Mouse (Mus musculus) E14TG2a.4 (cell line): ENCODE data around the gene Tbc1d9b.

Source experiments
- H3K27me3 ChIP-seq: 2 replicates; pipeline ENCODE4 v1.6.1; 2014; ENCODE audit warnings: low read length, control low read depth; ENCODE audit not compliant: insufficient read depth
- H3K36me3 ChIP-seq: 2 replicates; pipeline ENCODE4 v1.6.1; 2014; ENCODE audit warnings: low read length, control low read depth; ENCODE audit not compliant: insufficient read depth
- H3K4me1 ChIP-seq: replicated peaks from 2 replicates; pipeline ENCODE4 v1.6.1; 2014; ENCODE audit warnings: low read depth, low read length, control low read depth
- H3K4me3 ChIP-seq: replicated peaks from 2 replicates; pipeline ENCODE4 v1.5.1; 2014; ENCODE audit warnings: mild to moderate bottlenecking, low read length
- H3K9me3 ChIP-seq: 2 replicates; pipeline ENCODE4 v1.6.1; 2014; ENCODE audit warnings: low read length, control low read depth
- CTCF ChIP-seq: conservative IDR thresholded peaks from 2 replicates; pipeline ENCODE4 v1.5.1; 2014; ENCODE audit warnings: low read length
- NANOG ChIP-seq: IDR thresholded peaks from 2 replicates; pipeline ENCODE4 v1.6.1; 2014; ENCODE audit warnings: borderline replicate concordance, low read length, mixed read lengths
- POU5F1 ChIP-seq: IDR thresholded peaks from 2 replicates; pipeline ENCODE4 v1.6.1; 2014; ENCODE audit warnings: low read length, borderline replicate concordance

The Tbc1d9b gene

DNA sequence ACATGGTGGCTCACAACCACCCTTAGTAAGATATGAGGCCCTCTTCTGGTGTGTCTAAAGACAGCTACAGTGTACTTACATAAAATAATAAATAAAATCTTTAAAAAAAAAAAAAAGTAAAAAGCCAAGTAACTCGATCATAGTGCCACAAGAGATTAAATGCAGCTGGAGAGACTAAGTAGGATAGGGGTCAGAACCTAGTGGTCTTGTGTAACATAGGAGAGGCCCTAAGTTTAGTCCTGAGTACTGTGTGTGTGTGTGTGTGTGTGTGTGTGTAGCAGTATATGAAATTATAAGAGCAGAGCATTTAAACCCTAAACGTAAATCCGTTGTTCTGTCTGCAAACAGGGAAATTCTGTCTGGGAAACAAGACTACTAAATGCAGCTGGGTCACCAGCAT is 61.1 kb downstream of the Tbc1d9b start:
- TF ChIP-seq CTCF (no peak), POU5F1 (no peak), NANOG (no peak)
- Histone ChIP-seq H3K4me1 (peaks cover 35% of the 10 kb centered on the region), H3K9me3 (no peaks in the 10 kb centered on the region), H3K36me3 (peaks cover 39% of the 10 kb centered on the region), H3K27me3 (no peaks in the 10 kb centered on the region), H3K4me3 (no peak overlapping the region)

GRCm38 (mm10) chr11:50194070-50194469 is 62.9 kb downstream of the Tbc1d9b start:
- TF ChIP-seq CTCF = no peak
- TF ChIP-seq POU5F1 = no peak
- TF ChIP-seq NANOG = no peak
- no peaks in the 10 kb centered on the region for H3K9me3 ChIP-seq
- peak overlapping the region; percentile 54 for H3K4me3 ChIP-seq
- peaks cover 22% of the 10 kb centered on the region for H3K4me1 ChIP-seq
- H3K27me3 ChIP-seq = no peaks in the 10 kb centered on the region
- peaks cover 50% of the 10 kb centered on the region for H3K36me3 ChIP-seq

DNA sequence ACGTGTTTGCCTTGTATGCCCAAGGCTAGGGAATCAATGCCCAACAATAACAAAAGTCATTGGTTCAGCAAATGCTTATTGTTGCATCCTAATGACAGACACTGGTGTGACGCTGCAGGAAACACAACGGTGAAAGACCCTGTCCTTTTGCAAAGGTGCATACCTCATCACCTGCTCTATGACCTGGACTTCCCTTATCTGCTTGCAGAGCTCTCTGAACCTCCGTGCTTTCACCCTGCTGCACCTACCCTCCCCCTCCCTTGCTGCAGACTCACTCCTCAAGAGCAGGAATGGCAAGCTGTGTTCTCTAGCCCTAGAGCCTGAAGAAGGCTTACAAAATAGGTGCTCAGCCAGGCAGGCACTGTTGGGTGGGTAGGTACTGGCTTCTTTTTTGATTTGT is 63.6 kb downstream of the Tbc1d9b start:
- TF ChIP-seq NANOG = no peak
- TF ChIP-seq CTCF = no peak
- no peak for TF ChIP-seq POU5F1
- Histone ChIP-seq H3K27me3 (no peaks in the 10 kb centered on the region), H3K4me3 (no peak overlapping the region), H3K9me3 (no peaks in the 10 kb centered on the region), H3K4me1 (peaks cover 26% of the 10 kb centered on the region), H3K36me3 (peaks cover 57% of the 10 kb centered on the region)

DNA sequence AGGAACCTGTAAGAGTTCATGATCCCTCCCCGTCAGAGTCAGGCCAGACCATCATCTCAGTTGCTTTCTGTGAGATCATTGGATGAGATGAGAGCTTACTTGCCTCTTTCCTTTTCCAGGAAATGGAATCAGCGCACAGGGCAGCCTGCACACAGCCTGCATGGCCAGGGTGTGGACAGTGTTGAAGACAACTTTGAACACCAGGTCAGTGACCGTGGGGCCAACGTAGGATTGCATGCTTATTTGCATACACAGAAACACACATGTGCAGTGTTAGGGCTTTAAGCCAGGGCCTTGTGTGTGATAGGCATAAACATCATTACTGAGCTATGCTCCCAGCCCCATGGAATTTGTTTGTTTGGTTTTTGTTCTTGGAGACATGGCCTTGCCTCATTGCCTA is 66.3 kb downstream of the Tbc1d9b start:
- peaks cover 49% of the 10 kb centered on the region for H3K4me1 ChIP-seq
- H3K9me3 ChIP-seq = no peaks in the 10 kb centered on the region
- no peak for TF ChIP-seq POU5F1
- no peak for TF ChIP-seq CTCF
- no peak for TF ChIP-seq NANOG
- no peaks in the 10 kb centered on the region for H3K27me3 ChIP-seq
- H3K36me3 ChIP-seq = peaks cover 75% of the 10 kb centered on the region
- no peak overlapping the region for H3K4me3 ChIP-seq

DNA sequence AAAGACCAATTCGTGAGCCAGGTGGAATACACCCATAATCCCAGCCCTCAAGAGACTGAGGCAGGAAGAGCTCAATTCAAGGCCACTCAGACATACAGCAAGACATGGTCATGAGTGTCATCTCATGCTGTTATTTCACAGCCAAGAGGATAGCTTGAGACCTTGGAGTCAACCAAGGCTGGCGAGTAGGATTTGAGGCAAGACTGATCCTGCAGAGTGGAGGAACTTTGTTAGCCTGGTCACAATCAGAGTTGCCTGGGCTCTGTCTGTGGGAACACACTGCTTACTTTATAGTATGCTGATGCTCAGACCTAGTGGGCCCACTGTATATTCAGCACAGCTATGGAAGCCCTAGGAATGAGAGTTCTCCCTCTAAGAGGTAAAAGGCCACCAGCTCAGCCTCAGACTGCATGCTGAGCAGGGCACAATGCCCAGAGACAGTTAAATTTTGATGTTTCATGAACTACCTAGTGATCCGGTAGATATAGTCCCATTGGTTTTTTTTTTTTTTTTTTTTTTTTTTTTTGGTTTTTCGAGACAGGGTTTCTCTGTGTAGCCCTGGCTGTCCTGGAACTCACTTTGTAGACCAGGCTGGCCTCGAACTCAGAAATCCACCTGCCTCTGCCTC is 67.1 kb downstream of the Tbc1d9b start:
- peaks cover 83% of the 10 kb centered on the region for H3K36me3 ChIP-seq
- H3K4me3 ChIP-seq = no peak overlapping the region
- TF ChIP-seq POU5F1 (no peak), NANOG (no peak), CTCF (no peak)
- peaks cover 54% of the 10 kb centered on the region for H3K4me1 ChIP-seq
- H3K27me3 ChIP-seq = no peaks in the 10 kb centered on the region
- no peaks in the 10 kb centered on the region for H3K9me3 ChIP-seq

DNA sequence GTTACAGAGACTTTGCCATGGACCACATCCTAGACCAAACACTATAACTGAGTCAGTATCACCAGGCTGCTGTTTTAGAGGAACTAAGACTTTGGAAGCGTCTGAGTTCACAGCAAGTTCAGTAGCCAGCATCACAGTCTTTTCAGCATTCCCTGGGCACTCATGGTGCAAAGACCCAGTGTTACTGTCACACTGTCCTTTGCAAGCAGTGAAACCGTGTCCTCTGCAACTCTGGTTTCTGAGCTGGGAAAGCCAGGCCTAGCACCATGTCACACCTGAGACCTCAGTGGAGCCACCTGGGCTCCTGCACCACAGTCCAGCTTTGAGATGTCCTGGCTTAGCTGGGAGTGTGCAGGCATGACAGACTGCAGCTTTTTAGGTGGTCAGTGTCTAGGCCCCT is 67.7 kb downstream of the Tbc1d9b start:
- peaks cover 88% of the 10 kb centered on the region for H3K36me3 ChIP-seq
- peaks cover 56% of the 10 kb centered on the region for H3K4me1 ChIP-seq

DNA sequence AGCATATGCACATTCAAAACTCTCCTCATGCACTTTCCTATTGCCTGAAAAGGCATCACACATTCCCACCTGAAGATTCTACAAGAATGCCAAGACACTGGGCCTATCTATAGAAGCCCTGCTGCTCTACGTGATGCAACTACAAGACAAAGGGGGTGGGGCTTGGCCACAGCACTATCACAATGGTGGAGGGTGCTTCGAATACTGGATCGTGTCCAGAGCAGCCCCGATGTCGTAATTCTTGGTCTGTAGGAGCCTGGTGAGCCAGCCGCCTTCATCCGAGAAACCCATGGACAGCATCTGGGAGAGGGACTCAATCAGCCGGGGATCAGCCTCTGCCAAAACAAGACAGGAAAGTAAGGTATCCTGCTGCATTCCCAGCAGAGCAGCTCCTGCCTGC is 69.4 kb downstream of the Tbc1d9b start:
- H3K4me3 ChIP-seq = no peak overlapping the region; the same call in 1 of the 2 replicates
- H3K9me3 ChIP-seq = no peaks in the 10 kb centered on the region
- peaks cover 95% of the 10 kb centered on the region for H3K36me3 ChIP-seq
- H3K4me1 ChIP-seq = peaks cover 57% of the 10 kb centered on the region
- no peak for TF ChIP-seq POU5F1
- TF ChIP-seq NANOG = no peak
- TF ChIP-seq CTCF = no peak
- H3K27me3 ChIP-seq = no peaks in the 10 kb centered on the region

More for the DNA sequence above, 67.7 kb downstream of the Tbc1d9b start:
- Histone ChIP-seq H3K27me3 (no peaks in the 10 kb centered on the region), H3K4me3 (no peak overlapping the region), H3K9me3 (no peaks in the 10 kb centered on the region)
- TF ChIP-seq CTCF (no peak), POU5F1 (no peak), NANOG (no peak)

- H3K4me3 ChIP-seq = no peak overlapping the region
- H3K9me3 ChIP-seq = no peaks in the 10 kb centered on the region
- peaks cover 98% of the 10 kb centered on the region for H3K36me3 ChIP-seq
- no peak for TF ChIP-seq CTCF
- TF ChIP-seq POU5F1 = no peak
- TF ChIP-seq NANOG = no peak
- no peaks in the 10 kb centered on the region for H3K27me3 ChIP-seq
- peaks cover 66% of the 10 kb centered on the region for H3K4me1 ChIP-seq
These were observed 70.4 kb downstream of the Tbc1d9b start for GRCm38 (mm10) chr11:50201590-50201989.

- Histone ChIP-seq H3K36me3 (peaks cover 98% of the 10 kb centered on the region), H3K4me1 (peaks cover 80% of the 10 kb centered on the region), H3K27me3 (no peaks in the 10 kb centered on the region), H3K9me3 (no peaks in the 10 kb centered on the region), H3K4me3 (no peak overlapping the region)
- TF ChIP-seq CTCF = no peak
- TF ChIP-seq NANOG = no peak
- no peak for TF ChIP-seq POU5F1
These were observed 72.2 kb downstream of the Tbc1d9b start for GRCm38 (mm10) chr11:50203302-50203827.
